Mouse (Mus musculus) embryonic facial prominence, embryonic 13.5 days (tissue): ENCODE measurements around the gene Gpi1. TPM values are rescaled to one million over a fixed set of nuclear protein-coding genes. Genes with fewer than 3 reads are reported as not detected.

Source experiments
- ATAC-seq: fragments of 200-750 bp; cut with Nextera tagmentation; 2 replicates; pipeline ENCODE4 v1.8.0; 2017; ENCODE audit warnings: low read depth; ENCODE audit not compliant: insufficient number of reproducible peaks, insufficient read depth, low FRiP score, low TSS enrichment
- H3K27ac ChIP-seq: fragments of 300-500 bp; sonication (generic); 2 replicates; pipeline ENCODE4 v1.5.1; 2015; ENCODE audit warnings: moderate library complexity, mild to moderate bottlenecking, inconsistent platforms
- H3K27me3 ChIP-seq: fragments of 300-500 bp; sonication (generic); 2 replicates; pipeline ENCODE4 v1.6.1; 2015; ENCODE audit warnings: mild to moderate bottlenecking, inconsistent platforms
- H3K36me3 ChIP-seq: fragments of 300-500 bp; sonication (generic); 2 replicates; pipeline ENCODE4 v1.6.1; 2015; ENCODE audit warnings: mild to moderate bottlenecking, inconsistent platforms
- H3K4me1 ChIP-seq: fragments of 300-500 bp; sonication (generic); 2 replicates; pipeline ENCODE4 v1.6.1; 2015; ENCODE audit warnings: inconsistent platforms
- H3K4me2 ChIP-seq: fragments of 300-500 bp; sonication (generic); 2 replicates; pipeline ENCODE4 v1.6.1; 2015; ENCODE audit warnings: moderate library complexity, mild to moderate bottlenecking, inconsistent platforms
- H3K4me3 ChIP-seq: fragments of 300-500 bp; sonication (generic); 2 replicates; pipeline ENCODE4 v1.5.1; 2015; ENCODE audit warnings: mild to moderate bottlenecking, inconsistent platforms
- H3K9ac ChIP-seq: fragments of 300-500 bp; sonication (generic); 2 replicates; pipeline ENCODE4 v1.6.1; 2015; ENCODE audit warnings: mild to moderate bottlenecking, inconsistent platforms
- H3K9me3 ChIP-seq: fragments of 300-500 bp; sonication (generic); 2 replicates; pipeline ENCODE4 v1.6.1; 2016; ENCODE audit warnings: inconsistent platforms
- WGBS: fragments of 180-500 bp; shearing (Covaris S2); methylation state at CpG from one replicate; pipeline ENCODE4 v1.1.7; 2015; ENCODE audit warnings: mixed read lengths; 5-methylcytosine and 5-hydroxymethylcytosine counted together
- polyA plus RNA-seq: library from polyadenylated mRNA; unstranded; fragments of >200 nt; fragmentation: Nextera tagmentation; extraction: Ambion mirVana; gene quantifications from 2 replicates; pipeline ENCODE4 v1.2.1, GENCODE M21; 2015

Gpi1 gene
- polyA plus RNA-seq, 1 experiment from 2014 or later = 235 TPM

- Histone ChIP-seq H3K27me3 (no peaks in the 10 kb centered on the region), H3K9me3 (no peaks in the 10 kb centered on the region), H3K36me3 (peaks cover 30% of the 10 kb centered on the region), H3K27ac (peak overlapping the region; percentile 86; the same call in 1 of the 2 replicates), H3K9ac (peak overlapping the region; percentile 81), H3K4me3 (peak overlapping the region; percentile 73), H3K4me2 (peak overlapping the region; percentile 83), H3K4me1 (peaks cover 37% of the 10 kb centered on the region)
- ATAC-seq = no peak
- WGBS = 7% methylated on average over 5 of the region's 5 CpGs
Observed at GRCm38 (mm10) chr7:34229153-34229552, 983 bp downstream of the Gpi1 start.

GRCm38 (mm10) chr7:34228641-34229040 is 1.5 kb downstream of the Gpi1 start:
- H3K4me3 ChIP-seq = peak overlapping the region; percentile 73
- no peak overlapping the region for H3K27ac ChIP-seq
- peak overlapping the region; percentile 21; the same call in 1 of the 2 replicates for H3K9ac ChIP-seq
- H3K36me3 ChIP-seq = peaks cover 35% of the 10 kb centered on the region
- no peak for ATAC-seq
- H3K4me1 ChIP-seq = peaks cover 37% of the 10 kb centered on the region
- H3K4me2 ChIP-seq = peak overlapping the region; percentile 83
- H3K9me3 ChIP-seq = no peaks in the 10 kb centered on the region
- no peaks in the 10 kb centered on the region for H3K27me3 ChIP-seq
- 54% methylated on average over 8 of the region's 9 CpGs for WGBS

GRCm38 (mm10) chr7:34226846-34227245 is 3.3 kb downstream of the Gpi1 start:
- 86% methylated on average over 12 of the region's 12 CpGs for WGBS
- H3K27ac ChIP-seq = no peak overlapping the region
- ATAC-seq = no peak
- no peaks in the 10 kb centered on the region for H3K27me3 ChIP-seq
- H3K4me2 ChIP-seq = no peak overlapping the region
- H3K9me3 ChIP-seq = no peaks in the 10 kb centered on the region
- peaks cover 53% of the 10 kb centered on the region for H3K36me3 ChIP-seq
- H3K4me1 ChIP-seq = peaks cover 33% of the 10 kb centered on the region
- no peak overlapping the region for H3K4me3 ChIP-seq
- H3K9ac ChIP-seq = peak overlapping the region; percentile 11; the same call in 1 of the 2 replicates

GRCm38 (mm10) chr7:34226086-34226485 is 4.0 kb downstream of the Gpi1 start:
- ATAC-seq = no peak
- 91% methylated on average over 8 of the region's 8 CpGs for WGBS
- Histone ChIP-seq H3K4me2 (no peak overlapping the region), H3K9ac (no peak overlapping the region), H3K4me1 (peaks cover 33% of the 10 kb centered on the region), H3K27me3 (no peaks in the 10 kb centered on the region), H3K4me3 (no peak overlapping the region), H3K9me3 (no peaks in the 10 kb centered on the region), H3K27ac (no peak overlapping the region), H3K36me3 (peaks cover 61% of the 10 kb centered on the region)

GRCm38 (mm10) chr7:34224308-34224707 is 5.8 kb downstream of the Gpi1 start:
- Histone ChIP-seq H3K27me3 (no peaks in the 10 kb centered on the region), H3K27ac (no peak overlapping the region), H3K4me1 (peaks cover 28% of the 10 kb centered on the region), H3K9ac (no peak overlapping the region), H3K36me3 (peaks cover 78% of the 10 kb centered on the region), H3K4me3 (no peak overlapping the region), H3K9me3 (no peaks in the 10 kb centered on the region), H3K4me2 (no peak overlapping the region)
- WGBS = 94% methylated on average over 6 of the region's 6 CpGs
- no peak for ATAC-seq

- Histone ChIP-seq H3K27me3 (no peaks in the 10 kb centered on the region), H3K9ac (no peak overlapping the region), H3K36me3 (peaks cover 95% of the 10 kb centered on the region), H3K4me2 (no peak overlapping the region), H3K4me1 (0 out of 2 replicates have a peak, but pooled peaks cover 9% of the 10 kb centered on the region), H3K27ac (no peak overlapping the region), H3K4me3 (no peak overlapping the region), H3K9me3 (no peaks in the 10 kb centered on the region)
- WGBS = 90% methylated on average over 10 of the region's 10 CpGs
- ATAC-seq = no peak
Observed at GRCm38 (mm10) chr7:34222340-34222739, 7.8 kb downstream of the Gpi1 start.

GRCm38 (mm10) chr7:34221594-34222250 is 8.4 kb downstream of the Gpi1 start:
- Histone ChIP-seq H3K9me3 (no peaks in the 10 kb centered on the region), H3K4me3 (no peak overlapping the region), H3K27me3 (no peaks in the 10 kb centered on the region), H3K9ac (no peak overlapping the region), H3K27ac (no peak overlapping the region), H3K4me2 (no peak overlapping the region), H3K36me3 (peaks cover 95% of the 10 kb centered on the region), H3K4me1 (0 out of 2 replicates have a peak, but pooled peaks cover 4% of the 10 kb centered on the region)
- 87% methylated on average over 9 of the region's 9 CpGs for WGBS
- no peak for ATAC-seq

GRCm38 (mm10) chr7:34218496-34218895 is 11.6 kb downstream of the Gpi1 start:
- H3K36me3 ChIP-seq = peaks cover 99% of the 10 kb centered on the region
- no peaks in the 10 kb centered on the region for H3K9me3 ChIP-seq
- H3K27me3 ChIP-seq = no peaks in the 10 kb centered on the region
- no peak overlapping the region for H3K27ac ChIP-seq
- WGBS = 69% methylated on average over 1 of the region's 1 CpGs
- no peak overlapping the region for H3K4me2 ChIP-seq
- H3K4me1 ChIP-seq = no peaks in the 10 kb centered on the region
- H3K9ac ChIP-seq = no peak overlapping the region
- ATAC-seq = no peak
- H3K4me3 ChIP-seq = no peak overlapping the region

- Histone ChIP-seq H3K4me2 (no peak overlapping the region), H3K9ac (no peak overlapping the region), H3K4me3 (no peak overlapping the region), H3K36me3 (peaks cover 99% of the 10 kb centered on the region), H3K4me1 (no peaks in the 10 kb centered on the region), H3K9me3 (no peaks in the 10 kb centered on the region), H3K27me3 (no peaks in the 10 kb centered on the region), H3K27ac (no peak overlapping the region)
- ATAC-seq = no peak
- 93% methylated on average over 10 of the region's 10 CpGs for WGBS
Observed at GRCm38 (mm10) chr7:34216474-34216873, 13.7 kb downstream of the Gpi1 start.

GRCm38 (mm10) chr7:34215481-34215880 is 14.7 kb downstream of the Gpi1 start:
- H3K4me2 ChIP-seq = no peak overlapping the region
- no peak overlapping the region for H3K9ac ChIP-seq
- no peak overlapping the region for H3K4me3 ChIP-seq
- H3K27ac ChIP-seq = no peak overlapping the region
- ATAC-seq = no peak
- no peaks in the 10 kb centered on the region for H3K9me3 ChIP-seq
- no peaks in the 10 kb centered on the region for H3K27me3 ChIP-seq
- H3K36me3 ChIP-seq = peaks cover 99% of the 10 kb centered on the region
- 79% methylated on average over 9 of the region's 9 CpGs for WGBS
- H3K4me1 ChIP-seq = no peaks in the 10 kb centered on the region

GRCm38 (mm10) chr7:34214644-34215043 is 15.5 kb downstream of the Gpi1 start:
- WGBS = 91% methylated on average over 8 of the region's 8 CpGs
- ATAC-seq = no peak

GRCm38 (mm10) chr7:34213281-34213680 is 16.9 kb downstream of the Gpi1 start:
- H3K4me3 ChIP-seq = no peak overlapping the region
- H3K27ac ChIP-seq = no peak overlapping the region
- no peak overlapping the region for H3K4me2 ChIP-seq
- ATAC-seq = no peak
- H3K9ac ChIP-seq = no peak overlapping the region
- 92% methylated on average over 7 of the region's 7 CpGs for WGBS
- H3K4me1 ChIP-seq = no peaks in the 10 kb centered on the region
- no peaks in the 10 kb centered on the region for H3K27me3 ChIP-seq
- no peaks in the 10 kb centered on the region for H3K9me3 ChIP-seq
- peaks cover 99% of the 10 kb centered on the region for H3K36me3 ChIP-seq

More at GRCm38 (mm10) chr7:34214644-34215043, 15.5 kb downstream of the Gpi1 start:
- H3K4me2 ChIP-seq = no peak overlapping the region
- H3K9me3 ChIP-seq = no peaks in the 10 kb centered on the region
- H3K27me3 ChIP-seq = no peaks in the 10 kb centered on the region
- no peak overlapping the region for H3K27ac ChIP-seq
- H3K9ac ChIP-seq = no peak overlapping the region
- H3K4me1 ChIP-seq = no peaks in the 10 kb centered on the region
- no peak overlapping the region for H3K4me3 ChIP-seq
- peaks cover 99% of the 10 kb centered on the region for H3K36me3 ChIP-seq
